Mouse (Mus musculus): Measurements from ENCODE around the gene Hsd17b14. TPM values are rescaled to one million over a fixed set of nuclear protein-coding genes. Genes with fewer than 3 reads are reported as not detected.

Hsd17b14 gene
- total and polyA plus RNA-seq, 3 experiments, result 1.5 to 2.3 (median 2.3) TPM

- no peak for DNase-seq
Observed at GRCm38 (mm10) chr7:45567112-45567779, 12.6 kb downstream of the Hsd17b14 start.

- peak; percentile 98 for DNase-seq
Observed at GRCm38 (mm10) chr7:45567780-45568516, 13.3 kb downstream of the Hsd17b14 start.

- no peak for DNase-seq
Observed at GRCm38 (mm10) chr7:45568601-45569473, 14.1 kb downstream of the Hsd17b14 start.

- DNase-seq, result peak; percentile 91
Observed at GRCm38 (mm10) chr7:45570103-45570741, 15.5 kb downstream of the Hsd17b14 start, which contains the start of gene Bcat2. Gene Bcat2 (plus strand): TSS chr7:45570153.

GRCm38 (mm10) chr7:45571966-45572365 lies 17.3 kb downstream of the Hsd17b14 start:
- DNase-seq, result no peak

- DNase-seq, result no peak
Observed at GRCm38 (mm10) chr7:45573954-45574353, 19.3 kb downstream of the Hsd17b14 start.

- no peak for DNase-seq
Observed at GRCm38 (mm10) chr7:45574472-45575379, 20.0 kb downstream of the Hsd17b14 start.

GRCm38 (mm10) chr7:45585923-45586322 lies 31.2 kb downstream of the Hsd17b14 start:
- no peak for DNase-seq

- no peak for DNase-seq
Observed at GRCm38 (mm10) chr7:45587631-45588592, 33.2 kb downstream of the Hsd17b14 start.

GRCm38 (mm10) chr7:45589173-45589572 lies 34.5 kb downstream of the Hsd17b14 start:
- DNase-seq, result peak; percentile 95

- DNase-seq, result no peak
Observed at GRCm38 (mm10) chr7:45589898-45590297, 35.2 kb downstream of the Hsd17b14 start.

- DNase-seq, result no peak
Observed at GRCm38 (mm10) chr7:45590874-45591273, 36.2 kb downstream of the Hsd17b14 start.

- no peak for DNase-seq
Observed at GRCm38 (mm10) chr7:45591880-45592279, 37.2 kb downstream of the Hsd17b14 start.

- peak; percentile 74 for DNase-seq
Observed at GRCm38 (mm10) chr7:45593118-45593815, 38.6 kb downstream of the Hsd17b14 start.

GRCm38 (mm10) chr7:45595176-45595575 lies 40.5 kb downstream of the Hsd17b14 start:
- no peak for DNase-seq

GRCm38 (mm10) chr7:45596107-45596506 lies 41.4 kb downstream of the Hsd17b14 start:
- no peak for DNase-seq

GRCm38 (mm10) chr7:45597013-45597412 lies 42.3 kb downstream of the Hsd17b14 start:
- DNase-seq, result no peak

- DNase-seq, result no peak
Observed at GRCm38 (mm10) chr7:45597527-45597926, 42.8 kb downstream of the Hsd17b14 start.
